Mouse (Mus musculus) myocyte (in vitro differentiated cells): ENCODE measurements around the gene St6galnac3. TPM values are rescaled to one million over a fixed set of nuclear protein-coding genes. Genes with fewer than 3 reads are reported as not detected.

Source experiments
- H3K27me3 ChIP-seq: one replicate; pipeline ENCODE4 v1.6.1; 2011; ENCODE audit not compliant: control insufficient read depth, insufficient read depth, insufficient read length
- H3K36me3 ChIP-seq: one replicate; pipeline ENCODE4 v1.6.1; 2011; ENCODE audit not compliant: control insufficient read depth, insufficient read depth
- H3K4me2 ChIP-seq: one replicate; pipeline ENCODE4 v1.6.1; 2011; ENCODE audit warnings: low read depth, control low read depth
- H3K4me3 ChIP-seq: one replicate; pipeline ENCODE4 v1.5.1; 2011; ENCODE audit warnings: mild to moderate bottlenecking, control low read depth, moderate library complexity
- H3K79me2 ChIP-seq: one replicate; pipeline ENCODE4 v1.6.1; 2011; ENCODE audit not compliant: control insufficient read depth, insufficient read depth
- H3ac ChIP-seq: one replicate; pipeline ENCODE4 v1.6.1; 2011; ENCODE audit not compliant: control insufficient read depth, insufficient read length
- CEBPB ChIP-seq: IDR thresholded peaks from 2 replicates; pipeline ENCODE4 v1.6.1; 2011; ENCODE audit warnings: mild to moderate bottlenecking, moderate library complexity; ENCODE audit not compliant: poor library complexity, insufficient read depth, severe bottlenecking
- E2F4 ChIP-seq: IDR thresholded peaks from one replicate; pipeline ENCODE4 v1.6.1; 2011; ENCODE audit warnings: mild to moderate bottlenecking, control low read depth, moderate library complexity; ENCODE audit not compliant: insufficient read depth
- MAX ChIP-seq: IDR thresholded peaks from one replicate; pipeline ENCODE4 v1.6.1; 2011; ENCODE audit warnings: low read depth, mild to moderate bottlenecking, control low read depth
- MYOD1 ChIP-seq, 3 experiments: IDR thresholded peaks; one replicate each; pipeline ENCODE4 v1.6.1; 2011; ENCODE audit warnings: control low read depth in 2 of 3, low read depth in 2 of 3, mild to moderate bottlenecking in 2 of 3, moderate library complexity in 1 of 3; ENCODE audit not compliant: insufficient read length in 2 of 3, control insufficient read depth in 1 of 3
- MYOG ChIP-seq, 3 experiments: IDR thresholded peaks; one replicate each; pipeline ENCODE4 v1.6.1; 2011; ENCODE audit warnings: control low read depth in 2 of 3, low read depth in 2 of 3, mild to moderate bottlenecking in 2 of 3; ENCODE audit not compliant: insufficient read length in 2 of 3, control insufficient read depth in 1 of 3, insufficient read depth in 1 of 3
- POLR2A ChIP-seq: IDR thresholded peaks from one replicate; pipeline ENCODE4 v1.6.1; 2011; ENCODE audit warnings: low read depth, mild to moderate bottlenecking, control low read depth, moderate library complexity; ENCODE audit not compliant: insufficient read length
- POLR2AphosphoS2 ChIP-seq: IDR thresholded peaks from one replicate; pipeline ENCODE4 v1.6.1; 2011; ENCODE audit warnings: low read depth, control low read depth; ENCODE audit not compliant: insufficient read length
- REST ChIP-seq: IDR thresholded peaks from one replicate; pipeline ENCODE4 v1.6.1; 2011; ENCODE audit warnings: mild to moderate bottlenecking, control low read depth, moderate library complexity; ENCODE audit not compliant: insufficient read depth, insufficient read length
- SRF ChIP-seq: IDR thresholded peaks from one replicate; pipeline ENCODE4 v1.6.1; 2011; ENCODE audit warnings: low read depth; ENCODE audit not compliant: control insufficient read depth, insufficient read length
- TCF12 ChIP-seq: IDR thresholded peaks from one replicate; pipeline ENCODE4 v1.6.1; 2011; ENCODE audit warnings: mild to moderate bottlenecking, control low read depth; ENCODE audit not compliant: poor library complexity, insufficient read depth, severe bottlenecking
- TCF3 ChIP-seq: IDR thresholded peaks from one replicate; pipeline ENCODE4 v1.6.1; 2011; ENCODE audit warnings: low read depth, control low read depth; ENCODE audit not compliant: insufficient read length
- USF1 ChIP-seq: IDR thresholded peaks from one replicate; pipeline ENCODE4 v1.6.1; 2011; ENCODE audit warnings: low read depth, mild to moderate bottlenecking, control low read depth, moderate library complexity
- polyA plus RNA-seq: library from polyadenylated mRNA; unstranded; fragments of >200 nt; fragmentation: generic; extraction: Trizol; gene quantifications from one replicate; pipeline ENCODE4 v1.2.1, GENCODE M21; 2012; ENCODE audit warnings: missing spikeins

The St6galnac3 gene
- polyA plus RNA-seq, 1 experiment: not detected

- H3K4me3 ChIP-seq: no peak overlapping the region
- no peaks in the 10 kb centered on the region for H3K36me3 ChIP-seq
- no peaks in the 10 kb centered on the region for H3K27me3 ChIP-seq
- H3K4me2 ChIP-seq: no peak overlapping the region
- H3K79me2 ChIP-seq: no peaks in the 10 kb centered on the region
- TF ChIP-seq USF1 (no peak), E2F4 (no peak), SRF (no peak), POLR2A (no peak), REST (no peak), TCF12 (no peak), MAX (no peak), MYOD1 (IDR thresholded peaks at IDR 0.05; ENCODE audit: control insufficient read depth in 1 of 3, insufficient read length in 2 of 3, low read depth in 2 of 3) (no peak), MYOG (IDR thresholded peaks at IDR 0.05; ENCODE audit: control insufficient read depth in 1 of 3, insufficient read depth in 1 of 3, insufficient read length in 2 of 3, low read depth in 2 of 3) (no peak), POLR2AphosphoS2 (no peak), CEBPB (no peak)
- no peak overlapping the region for H3ac ChIP-seq
These were observed 222.5 kb downstream of the St6galnac3 start for GRCm38 (mm10) chr3:153502488-153502887.

- TF ChIP-seq POLR2A (no peak), CEBPB (no peak), SRF (no peak), MYOD1 (IDR thresholded peaks at IDR 0.05; ENCODE audit: control insufficient read depth in 1 of 3, insufficient read length in 2 of 3, low read depth in 2 of 3) (no peak), MAX (no peak), TCF12 (no peak), MYOG (IDR thresholded peaks at IDR 0.05; ENCODE audit: control insufficient read depth in 1 of 3, insufficient read depth in 1 of 3, insufficient read length in 2 of 3, low read depth in 2 of 3) (no peak), USF1 (no peak), POLR2AphosphoS2 (no peak), E2F4 (no peak)
These were observed 223.6 kb downstream of the St6galnac3 start for GRCm38 (mm10) chr3:153501333-153501877.

GRCm38 (mm10) chr3:153492986-153493385 is 232.0 kb downstream of the St6galnac3 start:
- TF ChIP-seq MAX (no peak), CEBPB (no peak), MYOG (IDR thresholded peaks at IDR 0.05; ENCODE audit: control insufficient read depth in 1 of 3, insufficient read depth in 1 of 3, insufficient read length in 2 of 3, low read depth in 2 of 3) (no peak), E2F4 (no peak), USF1 (no peak), MYOD1 (IDR thresholded peaks at IDR 0.05; ENCODE audit: control insufficient read depth in 1 of 3, insufficient read length in 2 of 3, low read depth in 2 of 3) (no peak), TCF3 (no peak), REST (no peak), SRF (no peak), POLR2A (no peak), TCF12 (no peak), POLR2AphosphoS2 (no peak)
- no peak overlapping the region for H3K4me2 ChIP-seq
- H3K4me3 ChIP-seq: no peak overlapping the region
- no peak overlapping the region for H3ac ChIP-seq
- H3K36me3 ChIP-seq: no peaks in the 10 kb centered on the region
- H3K27me3 ChIP-seq: no peaks in the 10 kb centered on the region
- H3K79me2 ChIP-seq: no peaks in the 10 kb centered on the region

More at GRCm38 (mm10) chr3:153501333-153501877, 223.6 kb downstream of the St6galnac3 start:
- Histone ChIP-seq H3K4me2 (no peak overlapping the region), H3K36me3 (no peaks in the 10 kb centered on the region), H3K27me3 (no peaks in the 10 kb centered on the region), H3K79me2 (no peaks in the 10 kb centered on the region), H3ac (no peak overlapping the region), H3K4me3 (no peak overlapping the region)

GRCm38 (mm10) chr3:153489718-153490117 is 235.3 kb downstream of the St6galnac3 start:
- Histone ChIP-seq H3ac (no peak overlapping the region), H3K79me2 (no peaks in the 10 kb centered on the region), H3K4me2 (no peak overlapping the region), H3K4me3 (no peak overlapping the region), H3K36me3 (no peaks in the 10 kb centered on the region), H3K27me3 (no peaks in the 10 kb centered on the region)
- TF ChIP-seq SRF (no peak), MYOG (IDR thresholded peaks at IDR 0.05; ENCODE audit: control insufficient read depth in 1 of 3, insufficient read depth in 1 of 3, insufficient read length in 2 of 3, low read depth in 2 of 3) (no peak), E2F4 (no peak), TCF12 (no peak), MYOD1 (IDR thresholded peaks at IDR 0.05; ENCODE audit: control insufficient read depth in 1 of 3, insufficient read length in 2 of 3, low read depth in 2 of 3) (no peak), MAX (no peak), REST (no peak), POLR2A (no peak), USF1 (no peak), CEBPB (no peak), TCF3 (no peak), POLR2AphosphoS2 (no peak)
